Mouse (Mus musculus): Measurements from ENCODE around the gene Slc9a6. TPM values are rescaled to one million over a fixed set of nuclear protein-coding genes. Genes with fewer than 3 reads are reported as not detected.

Slc9a6 gene
- total RNA-seq, 2 experiments from 2014 or later, result 93.7 to 109 TPM

GRCm38 (mm10) chrX:56710522-56710921 lies 101.0 kb downstream of the Slc9a6 start:
- DNase-seq (ENCODE audit: extremely low spot score in 1 of 2, low spot score in 2 of 2), result no peak

GRCm38 (mm10) chrX:56712666-56713065 lies 103.1 kb downstream of the Slc9a6 start:
- intact Hi-C loops (cut with DNase I), result no loop called here
- no peak for DNase-seq (ENCODE audit: extremely low spot score in 1 of 2, low spot score in 2 of 2)

More at GRCm38 (mm10) chrX:56710522-56710921, 101.0 kb downstream of the Slc9a6 start:
- intact Hi-C loops (cut with DNase I), result no loop called here

Small RNA genes lying within 50 kb of the gene (microRNA-seq; reads per million reads assigned to microRNA genes)
- gene Mir5116, result not detected

Other genes with a start within 250 kb of the Slc9a6 start
- 10 to 100 TPM; 42.6 to 48.1 TPM for gene Smim10l2a, start 235.2 kb upstream of the Slc9a6 start, total RNA-seq (2021)
- not detected for gene Gm2174, start 161.8 kb upstream of the Slc9a6 start, total RNA-seq (2021)
- gene Ints6l, start 154.9 kb upstream of the Slc9a6 start, total RNA-seq (2021), result 10 to 100 TPM; 32.0 to 40.7 TPM
- not detected for gene Gm10477, start 85.0 kb upstream of the Slc9a6 start, total RNA-seq (2021)
- not detected for gene Gm648, start 60.2 kb upstream of the Slc9a6 start, total RNA-seq (2021)
- 10 to 100 TPM; 36.7 to 37.8 TPM for gene Mmgt1, start 11.7 kb upstream of the Slc9a6 start, total RNA-seq (2021)
- 100 to 1,000 TPM; 175 to 185 TPM for gene Fhl1, start 122.0 kb downstream of the Slc9a6 start, total RNA-seq (2021)
- gene Map7d3, start 212.6 kb downstream of the Slc9a6 start, total RNA-seq (2021), result under 1 TPM in 1 of 2 experiments, not detected in 1; 0.16 TPM